Mouse (Mus musculus) lung, postnatal 0 days (tissue): ENCODE results near the gene Rnf7.

Source experiments
- CTCF ChIP-seq: IDR thresholded peaks from 2 replicates; pipeline ENCODE4 v1.5.1; 2016; ENCODE audit warnings: antibody characterized with exemption, mild to moderate bottlenecking
- EP300 ChIP-seq: IDR thresholded peaks from 2 replicates; pipeline ENCODE4 v1.6.1; 2016; ENCODE audit warnings: antibody characterized with exemption, mild to moderate bottlenecking, control low read depth

GRCm38 (mm10) chr9:96491810-96492209, 13.3 kb upstream of the Rnf7 start:
- TF ChIP-seq CTCF = peak; percentile 87
- TF ChIP-seq EP300 = no peak
